Mouse (Mus musculus): ENCODE data around the gene Cptp. TPM values are rescaled to one million over a fixed set of nuclear protein-coding genes. Genes with fewer than 3 reads are reported as not detected.
A peak's percentile ranks its signal among the peaks of the same experiment; 100 is the strongest.

The Cptp gene
- polyA plus RNA-seq, 1 experiment from 2014 or later, result 18.6 TPM

- H3K36me3 ChIP-seq (replicated peaks), result peaks cover 89% of the 10 kb centered on the region
- no peak for DNase-seq (ENCODE audit: low spot score)
- H3K4me1 ChIP-seq, result no peaks in the 10 kb centered on the region
- H3K27ac ChIP-seq (replicated peaks), result no peak overlapping the region
- 85% methylated on average over 3 of the region's 3 CpGs for WGBS
- no peaks in the 10 kb centered on the region for H3K9me3 ChIP-seq
- H3K4me3 ChIP-seq, result no peak overlapping the region
- H3K27me3 ChIP-seq (replicated peaks; ENCODE audit: low read depth, poor library complexity, severe bottlenecking), result no peaks in the 10 kb centered on the region
These were observed 14.3 kb upstream of the Cptp start for GRCm38 (mm10) chr4:155883587-155883986.

GRCm38 (mm10) chr4:155871404-155871803 lies 2.2 kb upstream of the Cptp start:
- no peak overlapping the region for H3K27ac ChIP-seq (replicated peaks)
- H3K4me1 ChIP-seq, result peaks cover 27% of the 10 kb centered on the region
- DNase-seq (ENCODE audit: low spot score), result no peak
- no peaks in the 10 kb centered on the region for H3K27me3 ChIP-seq (replicated peaks; ENCODE audit: low read depth, poor library complexity, severe bottlenecking)
- WGBS, result 92% methylated on average over 7 of the region's 7 CpGs
- H3K36me3 ChIP-seq (replicated peaks), result peaks cover 61% of the 10 kb centered on the region
- H3K4me3 ChIP-seq, result no peak overlapping the region
- no peaks in the 10 kb centered on the region for H3K9me3 ChIP-seq

- H3K36me3 ChIP-seq (replicated peaks), result peaks cover 58% of the 10 kb centered on the region
- H3K9me3 ChIP-seq, result no peaks in the 10 kb centered on the region
- no peak for DNase-seq (ENCODE audit: low spot score)
- peak overlapping the region; percentile 88 for H3K4me3 ChIP-seq
- 10% methylated on average over 22 of the region's 22 CpGs for WGBS
- H3K27me3 ChIP-seq (replicated peaks; ENCODE audit: low read depth, poor library complexity, severe bottlenecking), result no peaks in the 10 kb centered on the region
- H3K27ac ChIP-seq (replicated peaks), result peak overlapping the region; percentile 86
- H3K4me1 ChIP-seq, result peaks cover 27% of the 10 kb centered on the region
These were observed 484 bp downstream of the Cptp start for GRCm38 (mm10) chr4:155868614-155869298.

- Histone ChIP-seq H3K4me1 (no peaks in the 10 kb centered on the region), H3K4me3 (no peak within 1 kb of the TSS), H3K27ac (replicated peaks) (no peak within 1 kb of the TSS), H3K9me3 (no peaks in the 10 kb centered on the region), H3K36me3 (replicated peaks) (peaks cover 66% of the 10 kb centered on the region), H3K27me3 (replicated peaks; ENCODE audit: low read depth, poor library complexity, severe bottlenecking) (no peaks in the 10 kb centered on the region)
- WGBS, result 81% methylated on average over 5 of the region's 5 CpGs
- DNase-seq (ENCODE audit: low spot score), result no peak
These were observed 6.2 kb downstream of the Cptp start, which contains the start of gene Tas1r3 for GRCm38 (mm10) chr4:155863001-155863400. Gene Tas1r3, minus strand, starts transcription at chr4:155863362.

- 91% methylated on average over 7 of the region's 7 CpGs for WGBS
- no peaks in the 10 kb centered on the region for H3K4me1 ChIP-seq
These were observed 7.5 kb downstream of the Cptp start for GRCm38 (mm10) chr4:155861787-155862186.

GRCm38 (mm10) chr4:155859318-155859717 lies 9.9 kb downstream of the Cptp start:
- 20% methylated on average over 13 of the region's 13 CpGs for WGBS
- H3K4me3 ChIP-seq, result no peak overlapping the region
- no peaks in the 10 kb centered on the region for H3K9me3 ChIP-seq
- DNase-seq (ENCODE audit: low spot score), result peak; percentile 92
- peaks cover 75% of the 10 kb centered on the region for H3K36me3 ChIP-seq (replicated peaks)
- H3K27ac ChIP-seq (replicated peaks), result no peak overlapping the region
- no peaks in the 10 kb centered on the region for H3K27me3 ChIP-seq (replicated peaks; ENCODE audit: low read depth, poor library complexity, severe bottlenecking)
- H3K4me1 ChIP-seq, result no peaks in the 10 kb centered on the region

More at GRCm38 (mm10) chr4:155861787-155862186, 7.5 kb downstream of the Cptp start:
- no peaks in the 10 kb centered on the region for H3K27me3 ChIP-seq (replicated peaks; ENCODE audit: low read depth, poor library complexity, severe bottlenecking)
- H3K36me3 ChIP-seq (replicated peaks), result peaks cover 75% of the 10 kb centered on the region
- H3K27ac ChIP-seq (replicated peaks), result no peak overlapping the region
- H3K9me3 ChIP-seq, result no peaks in the 10 kb centered on the region
- no peak overlapping the region for H3K4me3 ChIP-seq
- DNase-seq (ENCODE audit: low spot score), result no peak

GRCm38 (mm10) chr4:155856881-155857280 lies 12.4 kb downstream of the Cptp start:
- Histone ChIP-seq H3K4me3 (0 out of 2 replicates have a peak overlapping the region, but pooled peaks have one; percentile 6), H3K9me3 (no peaks in the 10 kb centered on the region), H3K36me3 (replicated peaks) (peaks cover 90% of the 10 kb centered on the region), H3K4me1 (no peaks in the 10 kb centered on the region), H3K27ac (replicated peaks) (no peak overlapping the region), H3K27me3 (replicated peaks; ENCODE audit: low read depth, poor library complexity, severe bottlenecking) (no peaks in the 10 kb centered on the region)
- WGBS, result 90% methylated on average over 3 of the region's 3 CpGs
- DNase-seq (ENCODE audit: low spot score), result no peak

- no peak for DNase-seq (ENCODE audit: low spot score)
- Histone ChIP-seq H3K4me1 (0 out of 2 replicates have a peak, but pooled peaks cover 3% of the 10 kb centered on the region), H3K27ac (replicated peaks) (no peak overlapping the region), H3K9me3 (no peaks in the 10 kb centered on the region), H3K27me3 (replicated peaks; ENCODE audit: low read depth, poor library complexity, severe bottlenecking) (no peaks in the 10 kb centered on the region), H3K36me3 (replicated peaks) (peaks cover 84% of the 10 kb centered on the region), H3K4me3 (no peak overlapping the region)
- WGBS, result 91% methylated on average over 12 of the region's 12 CpGs
These were observed 13.2 kb downstream of the Cptp start for GRCm38 (mm10) chr4:155856071-155856470.

GRCm38 (mm10) chr4:155854991-155855390 lies 14.2 kb downstream of the Cptp start:
- Histone ChIP-seq H3K36me3 (replicated peaks) (peaks cover 76% of the 10 kb centered on the region), H3K9me3 (no peaks in the 10 kb centered on the region), H3K27ac (replicated peaks) (no peak overlapping the region), H3K27me3 (replicated peaks; ENCODE audit: low read depth, poor library complexity, severe bottlenecking) (no peaks in the 10 kb centered on the region), H3K4me1 (0 out of 2 replicates have a peak, but pooled peaks cover 3% of the 10 kb centered on the region), H3K4me3 (no peak overlapping the region)
- DNase-seq (ENCODE audit: low spot score), result no peak
- WGBS, result 96% methylated on average over 12 of the region's 12 CpGs

- no peak for DNase-seq (ENCODE audit: low spot score)
- Histone ChIP-seq H3K27me3 (replicated peaks; ENCODE audit: low read depth, poor library complexity, severe bottlenecking) (no peaks in the 10 kb centered on the region), H3K4me1 (peaks cover 16% of the 10 kb centered on the region), H3K36me3 (replicated peaks) (peaks cover 61% of the 10 kb centered on the region), H3K4me3 (no peak overlapping the region), H3K27ac (replicated peaks) (no peak overlapping the region), H3K9me3 (no peaks in the 10 kb centered on the region)
- 87% methylated on average over 9 of the region's 9 CpGs for WGBS
These were observed 15.8 kb downstream of the Cptp start for GRCm38 (mm10) chr4:155853421-155853820.

- H3K4me1 ChIP-seq, result peaks cover 26% of the 10 kb centered on the region
- H3K27ac ChIP-seq (replicated peaks), result no peak overlapping the region
- no peak overlapping the region for H3K4me3 ChIP-seq
- no peaks in the 10 kb centered on the region for H3K27me3 ChIP-seq (replicated peaks; ENCODE audit: low read depth, poor library complexity, severe bottlenecking)
- peaks cover 46% of the 10 kb centered on the region for H3K36me3 ChIP-seq (replicated peaks)
- DNase-seq (ENCODE audit: low spot score), result no peak
- WGBS, result 84% methylated on average over 2 of the region's 2 CpGs
- no peaks in the 10 kb centered on the region for H3K9me3 ChIP-seq
These were observed 17.3 kb downstream of the Cptp start for GRCm38 (mm10) chr4:155851951-155852411.

- Histone ChIP-seq H3K27ac (replicated peaks) (no peak overlapping the region), H3K4me1 (peaks cover 32% of the 10 kb centered on the region), H3K36me3 (replicated peaks) (peaks cover 40% of the 10 kb centered on the region), H3K4me3 (no peak overlapping the region), H3K27me3 (replicated peaks; ENCODE audit: low read depth, poor library complexity, severe bottlenecking) (no peaks in the 10 kb centered on the region), H3K9me3 (no peaks in the 10 kb centered on the region)
- 92% methylated on average over 3 of the region's 3 CpGs for WGBS
- no peak for DNase-seq (ENCODE audit: low spot score)
These were observed 17.9 kb downstream of the Cptp start for GRCm38 (mm10) chr4:155851368-155851767.

GRCm38 (mm10) chr4:155849792-155850451 lies 19.3 kb downstream of the Cptp start:
- H3K4me3 ChIP-seq, result no peak overlapping the region; the same call in 1 of the 2 replicates
- no peaks in the 10 kb centered on the region for H3K27me3 ChIP-seq (replicated peaks; ENCODE audit: low read depth, poor library complexity, severe bottlenecking)
- H3K9me3 ChIP-seq, result no peaks in the 10 kb centered on the region
- peaks cover 33% of the 10 kb centered on the region for H3K4me1 ChIP-seq
- peaks cover 26% of the 10 kb centered on the region for H3K36me3 ChIP-seq (replicated peaks)
- DNase-seq (ENCODE audit: low spot score), result no peak
- 91% methylated on average over 3 of the region's 3 CpGs for WGBS
- H3K27ac ChIP-seq (replicated peaks), result no peak overlapping the region

Data from embryonic facial prominence, embryonic 10.5 days (tissue).